Mouse (Mus musculus): ENCODE measurements around the gene Gm20914. TPM values are rescaled to one million over a fixed set of nuclear protein-coding genes. Genes with fewer than 3 reads are reported as not detected.
"Not testable (repeated sequence)": the region's sequence is repeated elsewhere in the genome, so short reads cannot be mapped to it uniquely, and the experiment has no call there.

Gene Gm20914
- polyA plus RNA-seq (2015; fragmentation: Nextera tagmentation; extraction: Ambion mirVana): not detected in 2 replicates

DNA sequence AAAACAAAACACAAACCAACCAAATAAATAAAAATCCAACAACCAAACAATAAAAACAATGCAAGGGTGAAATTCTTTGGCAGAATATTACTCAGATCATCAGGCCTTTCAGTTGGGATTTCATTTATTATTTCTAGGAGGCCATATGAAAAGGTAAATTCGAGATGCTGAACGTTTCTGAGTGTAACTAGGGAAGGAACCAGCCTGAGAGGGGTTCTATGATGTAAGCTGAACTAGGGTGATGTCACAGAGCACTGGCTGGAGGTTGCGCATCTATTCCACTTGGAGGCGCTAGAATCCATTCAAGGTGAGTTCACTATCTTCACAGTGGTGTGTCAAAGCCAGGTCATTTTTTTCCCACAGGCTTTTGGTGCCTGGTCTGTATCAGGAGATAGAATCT, at the start of gene Gm20914:
Gene Gm20914, plus strand, starts transcription at position 301 of the 400 bp plus-strand sequence.
- not testable (repeated sequence) for H3K36me3 ChIP-seq (ENCODE audit: control insufficient read depth, insufficient read depth, low read length); H3K9me3 ChIP-seq (replicated peaks; ENCODE audit: control insufficient read depth, low read length, poor library complexity, severe bottlenecking); H3K27me3 ChIP-seq (ENCODE audit: control insufficient read depth, insufficient read depth, low read depth, low read length); H3K4me2 ChIP-seq (ENCODE audit: low read length); H3K9ac ChIP-seq (ENCODE audit: low read depth, low read length); H3K4me1 ChIP-seq (ENCODE audit: control insufficient read depth, insufficient read depth, low read length); H3K4me3 ChIP-seq (ENCODE audit: low read depth, low read length); H3K27ac ChIP-seq (ENCODE audit: low read length); ATAC-seq
- WGBS: no CpG with 5 or more reads among the region's 4 CpGs

Other genes with a start within 250 kb of the Gm20914 start
- not detected in 2 replicates for gene Gm21854, start 69.0 kb upstream of the Gm20914 start, polyA plus RNA-seq (2015; fragmentation: Nextera tagmentation; extraction: Ambion mirVana)
- gene Gm28171, start 67.4 kb downstream of the Gm20914 start, polyA plus RNA-seq (2015; fragmentation: Nextera tagmentation; extraction: Ambion mirVana): not detected in 2 replicates
- not detected in 2 replicates for gene Gm21778, start 216.5 kb downstream of the Gm20914 start, polyA plus RNA-seq (2015; fragmentation: Nextera tagmentation; extraction: Ambion mirVana)

All from midbrain, embryonic 16.5 days (tissue).